Mouse (Mus musculus): ENCODE data around the gene Ncr1.
A peak's percentile ranks its signal among the peaks of the same experiment; 100 is the strongest.
"Not testable (repeated sequence)": the region's sequence is repeated elsewhere in the genome, so short reads cannot be mapped to it uniquely, and the experiment has no call there.

Gene Ncr1

DNA sequence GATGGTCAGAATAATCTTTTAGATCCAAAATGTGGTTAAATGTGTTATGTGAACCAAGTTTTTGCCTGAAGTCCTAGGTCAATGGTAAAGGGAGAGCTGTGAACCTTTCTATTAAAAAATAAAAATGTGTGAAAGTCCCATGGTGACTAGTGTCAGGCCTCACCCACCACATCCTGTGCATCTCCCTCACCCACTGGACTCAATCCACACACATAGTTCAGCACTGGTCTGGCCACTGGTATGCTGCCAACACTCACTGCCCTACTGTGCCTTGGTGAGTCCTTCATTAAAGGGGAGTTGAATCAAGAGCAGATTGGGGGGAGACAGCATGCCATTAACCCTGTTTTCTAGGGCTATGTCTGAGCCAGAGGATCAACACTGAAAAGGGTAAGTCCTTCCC is at the start of gene Ncr1:
Gene Ncr1, plus strand, starts transcription at position 216 of the 400 bp plus-strand sequence.
- no peak for DNase-seq

DNA sequence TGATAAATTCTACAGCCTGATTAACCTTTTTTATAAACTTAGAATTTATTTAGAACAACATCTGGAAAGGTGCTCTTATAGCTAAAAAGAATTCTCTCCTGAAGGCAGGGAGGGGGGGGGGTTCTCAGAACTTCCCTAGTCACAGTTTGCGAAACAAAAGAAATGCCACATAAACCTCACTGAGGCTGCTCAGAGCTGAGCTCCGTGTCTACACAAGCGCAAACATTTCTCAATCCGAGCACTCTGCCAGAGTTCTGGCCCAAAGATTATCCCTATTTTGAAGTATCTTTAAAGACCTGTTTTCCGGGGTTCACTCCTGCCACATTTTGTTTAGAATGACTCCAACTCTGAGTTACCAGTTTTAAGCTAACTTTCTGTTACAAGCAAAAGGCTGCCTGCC is 44.9 kb upstream of the Ncr1 start:
- DNase-seq = no peak

DNA sequence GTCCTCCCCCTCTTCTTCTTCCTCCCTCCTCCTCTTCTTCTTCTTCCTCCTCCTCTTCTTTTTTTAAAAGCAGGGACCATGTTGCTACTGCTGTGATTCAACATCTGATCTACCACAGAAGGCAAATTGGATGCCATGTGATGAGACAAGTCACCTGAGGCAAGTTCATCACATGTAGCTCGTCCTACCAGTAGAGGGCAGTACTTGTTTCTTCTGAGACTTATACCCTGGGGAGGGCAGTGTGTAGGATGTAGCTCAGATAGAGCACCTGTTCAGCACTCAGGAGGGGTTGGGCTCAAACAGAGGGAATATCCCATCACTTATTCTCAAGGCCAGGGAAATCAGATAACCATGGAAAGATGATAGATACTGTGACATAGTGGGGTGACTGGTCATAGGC is 40.3 kb upstream of the Ncr1 start:
- peak; percentile 1 for DNase-seq

DNA sequence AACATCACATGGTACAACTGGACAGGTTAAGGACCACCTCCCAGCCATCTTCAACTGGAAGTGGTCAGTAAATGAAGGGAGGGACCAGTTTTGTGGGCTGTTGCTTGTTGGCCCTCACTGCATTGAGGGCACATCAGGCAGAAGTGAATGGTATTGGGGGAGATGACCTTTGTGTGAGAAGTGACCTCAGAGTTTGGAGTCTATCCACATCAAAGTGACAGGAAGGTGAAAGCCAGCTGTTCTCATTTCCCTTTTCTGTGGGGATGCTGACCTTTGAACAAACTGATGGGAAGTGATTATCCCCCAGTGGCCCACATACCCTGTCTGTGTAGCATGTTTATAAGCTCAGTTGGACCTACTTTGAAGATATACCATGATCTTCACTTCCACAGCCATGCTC is 37.4 kb upstream of the Ncr1 start:
- DNase-seq = no peak

DNA sequence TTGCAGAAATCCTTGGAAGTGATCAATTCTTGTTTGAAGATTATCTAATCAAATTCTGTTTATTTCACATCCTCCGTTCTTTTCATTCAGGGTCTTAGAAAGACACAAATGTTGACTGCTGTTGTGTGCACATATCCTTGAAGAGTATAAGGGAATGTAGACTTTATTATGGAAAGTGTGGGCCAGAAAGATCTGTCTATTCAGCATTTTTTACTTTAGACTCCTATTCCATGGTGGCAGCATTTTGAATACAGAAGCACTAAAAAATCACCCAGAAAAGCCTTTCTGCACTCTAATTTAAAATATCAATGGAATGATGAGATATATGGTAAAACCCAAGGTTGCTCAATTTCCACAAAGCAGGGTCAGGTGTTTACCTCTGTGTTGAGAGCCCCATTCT is 34.1 kb upstream of the Ncr1 start:
- no peak for DNase-seq

DNA sequence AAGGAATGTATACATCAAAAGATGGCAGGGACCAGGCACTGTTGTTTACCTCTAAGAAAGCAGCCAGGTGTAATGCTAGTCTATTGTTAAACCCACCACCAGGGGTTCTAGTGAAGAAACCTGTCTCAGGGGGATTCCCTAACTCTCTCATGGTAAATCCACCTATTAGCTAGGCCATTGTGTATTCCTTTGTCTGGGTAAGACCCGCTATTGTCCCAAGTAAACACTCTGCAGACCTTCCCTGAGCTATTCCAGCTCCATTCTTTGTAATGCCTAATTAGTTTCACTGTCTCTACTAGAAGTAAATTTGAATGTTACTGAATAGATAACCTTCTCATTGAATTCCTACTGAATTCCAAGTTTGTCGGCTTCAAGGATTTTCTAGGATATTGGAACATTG is 24.4 kb upstream of the Ncr1 start:
- not testable (repeated sequence) for DNase-seq

DNA sequence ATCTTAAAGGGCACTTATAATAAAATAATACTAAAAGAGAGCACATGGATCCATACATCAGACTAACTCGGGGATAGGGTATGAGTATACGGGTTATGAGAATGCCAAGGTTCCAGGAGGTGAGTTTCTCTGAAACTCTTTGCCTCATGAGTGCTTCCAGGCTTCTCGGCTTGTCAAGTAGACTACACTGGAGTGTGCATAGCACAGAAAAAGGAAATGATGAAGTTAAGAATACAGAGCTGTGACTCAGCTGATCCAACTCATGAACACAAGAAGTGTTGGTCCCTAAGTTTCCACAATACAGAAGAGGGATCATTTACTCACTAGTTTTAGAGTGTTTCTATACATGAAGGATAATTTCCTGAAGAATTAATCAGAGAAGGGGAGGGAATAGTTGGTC is 24.0 kb upstream of the Ncr1 start:
- not testable (repeated sequence) for DNase-seq

DNA sequence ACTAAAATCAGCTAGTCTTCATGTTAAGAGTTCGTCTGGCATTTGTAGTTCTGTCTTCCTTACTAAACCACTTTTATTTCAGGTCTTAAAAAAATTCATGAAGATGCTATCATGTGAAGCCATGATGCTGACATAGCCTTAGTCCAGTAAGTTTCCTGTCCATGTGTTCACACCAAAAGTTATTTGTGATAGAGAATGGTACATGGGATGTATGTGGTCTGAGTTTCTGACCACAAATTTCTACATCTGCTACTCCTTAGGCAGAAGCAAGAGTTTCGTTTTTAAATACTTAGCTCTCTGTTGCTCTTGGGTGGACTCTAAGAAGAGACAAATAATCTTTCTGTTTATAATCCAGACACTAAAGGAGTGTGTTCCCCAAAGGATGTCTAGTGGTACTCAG is 14.2 kb upstream of the Ncr1 start:
- no peak for DNase-seq

DNA sequence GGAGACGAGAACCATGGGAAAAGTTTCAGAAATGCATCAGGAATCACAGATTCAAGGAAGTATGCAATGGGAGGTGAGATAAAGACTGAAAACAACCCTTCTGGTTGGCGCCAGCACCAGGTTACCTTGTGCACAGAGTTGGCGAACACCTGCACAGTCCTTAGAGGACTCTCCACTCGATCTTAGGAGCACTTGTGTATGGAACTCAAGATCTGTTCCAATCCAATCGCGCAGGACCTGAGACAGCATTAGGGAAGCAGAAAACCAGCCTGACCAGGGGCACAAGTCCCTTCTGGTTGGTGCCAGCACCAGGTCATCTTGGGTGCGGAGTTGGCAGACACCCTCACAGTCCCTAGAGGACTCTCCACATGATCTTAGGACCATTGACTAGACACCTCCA is 36.0 kb downstream of the Ncr1 start:
- DNase-seq = no peak
